Mouse (Mus musculus): ENCODE results near the gene Gm42688. TPM values are rescaled to one million over a fixed set of nuclear protein-coding genes. Genes with fewer than 3 reads are reported as not detected.
"Not testable (repeated sequence)": the region's sequence is repeated elsewhere in the genome, so short reads cannot be mapped to it uniquely, and the experiment has no call there.

Gm42688 gene
- polyA plus RNA-seq, 1 experiment from 2014 or later, result 1.6 TPM

GRCm38 (mm10) chr6:83153485-83153884 is 52.1 kb downstream of the Gm42688 start:
- no peaks in the 10 kb centered on the region for H3K79me2 ChIP-seq (ENCODE audit: inconsistent target)
- H3K4me3 ChIP-seq (ENCODE audit: inconsistent target), result no peak overlapping the region
- no peaks in the 10 kb centered on the region for H3K36me3 ChIP-seq (ENCODE audit: inconsistent target)
- no peak overlapping the region for H3K27ac ChIP-seq
- 79% methylated on average over 5 of the region's 5 CpGs for WGBS (ENCODE audit: missing documents)

- H3K4me3 ChIP-seq (ENCODE audit: inconsistent target), result peak overlapping the region; percentile 45
- WGBS (ENCODE audit: missing documents), result 16% methylated on average over 20 of the region's 23 CpGs
- H3K36me3 ChIP-seq (ENCODE audit: inconsistent target), result no peaks in the 10 kb centered on the region
- H3K79me2 ChIP-seq (ENCODE audit: inconsistent target), result no peaks in the 10 kb centered on the region
- H3K27ac ChIP-seq, result no peak overlapping the region
Measured at GRCm38 (mm10) chr6:83155552-83156238, 54.3 kb downstream of the Gm42688 start.

- H3K4me3 ChIP-seq (ENCODE audit: inconsistent target), result peak within 1 kb of the TSS; percentile 45
- no peak within 1 kb of the TSS for H3K27ac ChIP-seq
- WGBS (ENCODE audit: missing documents), result 3% methylated on average over 32 of the region's 32 CpGs
- H3K79me2 ChIP-seq (ENCODE audit: inconsistent target), result no peaks in the 10 kb centered on the region
- no peaks in the 10 kb centered on the region for H3K36me3 ChIP-seq (ENCODE audit: inconsistent target)
Measured at GRCm38 (mm10) chr6:83156259-83156684, 54.9 kb downstream of the Gm42688 start, which contains the start of the genes Wdr54 and 1700003E16Rik. Wdr54 (minus strand) TSS chr6:83156397. 1700003E16Rik (plus strand) TSS chr6:83156404.

GRCm38 (mm10) chr6:83159456-83159855 is 58.0 kb downstream of the Gm42688 start:
- not testable (repeated sequence) for H3K4me3 ChIP-seq (ENCODE audit: inconsistent target); H3K79me2 ChIP-seq (ENCODE audit: inconsistent target)

More at GRCm38 (mm10) chr6:83159456-83159855, 58.0 kb downstream of the Gm42688 start:
- not testable (repeated sequence) for H3K36me3 ChIP-seq (ENCODE audit: inconsistent target); H3K27ac ChIP-seq
- 10% methylated on average over 3 of the region's 3 CpGs for WGBS (ENCODE audit: missing documents)

Other genes starting within 250 kb of the Gm42688 start
- not detected in 3 replicates for gene Sema4f, start 161.8 kb upstream of the Gm42688 start, polyA plus RNA-seq (2018)
- gene M1ap, start 154.7 kb upstream of the Gm42688 start, polyA plus RNA-seq (2018), result 1.2 to 2.1 TPM (median 1.8 TPM) in 3 replicates
- 30.0 to 70.8 TPM (median 64.9 TPM) in 3 replicates for gene Dok1, start 68.1 kb upstream of the Gm42688 start, polyA plus RNA-seq (2018)
- gene Loxl3, start 67.4 kb upstream of the Gm42688 start, polyA plus RNA-seq (2018), result 6.0 to 8.2 TPM (median 7.6 TPM) in 3 replicates
- gene Aup1, start 47.1 kb upstream of the Gm42688 start, polyA plus RNA-seq (2018), result 192 to 272 TPM (median 246 TPM) in 3 replicates
- gene Htra2, start 46.3 kb upstream of the Gm42688 start, polyA plus RNA-seq (2018), result 33.7 to 84.6 TPM (median 58.6 TPM) in 3 replicates
- gene Dqx1, start 43.8 kb upstream of the Gm42688 start, polyA plus RNA-seq (2018), result 0.23 to 0.54 TPM (median 0.51 TPM) in 3 replicates
- gene Tlx2, start 31.3 kb upstream of the Gm42688 start, polyA plus RNA-seq (2018), result not detected in 3 replicates
- gene Pcgf1, start 23.7 kb upstream of the Gm42688 start, polyA plus RNA-seq (2018), result 9.8 to 13.6 TPM (median 11.0 TPM) in 3 replicates
- 0.40 to 1.3 TPM (median 0.66 TPM) in 3 replicates for gene Lbx2, start 15.2 kb upstream of the Gm42688 start, polyA plus RNA-seq (2018)
- gene Ccdc142, start within 50 bp of the Gm42688 start, polyA plus RNA-seq (2018), result 0.99 to 3.0 TPM (median 1.5 TPM) in 3 replicates
- 18.3 to 47.9 TPM (median 27.0 TPM) in 3 replicates for gene Mrpl53, start 7.4 kb downstream of the Gm42688 start, polyA plus RNA-seq (2018)
- 8.4 to 31.8 TPM (median 16.2 TPM) in 3 replicates for gene Mogs, start 13.9 kb downstream of the Gm42688 start, polyA plus RNA-seq (2018)
- 13.1 to 20.6 TPM (median 14.1 TPM) in 3 replicates for gene Wbp1, start 19.9 kb downstream of the Gm42688 start, polyA plus RNA-seq (2018)
- gene Ino80b, start 23.8 kb downstream of the Gm42688 start, polyA plus RNA-seq (2018), result 16.6 to 24.5 TPM (median 22.9 TPM) in 3 replicates
- gene Rtkn, start 33.8 kb downstream of the Gm42688 start, polyA plus RNA-seq (2018), result 1.3 to 2.1 TPM (median 1.4 TPM) in 3 replicates
- gene Wdr54, start 54.8 kb downstream of the Gm42688 start, polyA plus RNA-seq (2018), result 0.30 to 1.1 TPM (median 0.42 TPM) in 3 replicates
- 0.19 TPM in 1 of 3 replicates, not detected in the others for gene 1700003E16Rik, start 54.8 kb downstream of the Gm42688 start, polyA plus RNA-seq (2018)
- 61.5 to 68.3 TPM (median 66.2 TPM) in 3 replicates for gene Dctn1, start 64.3 kb downstream of the Gm42688 start, polyA plus RNA-seq (2018)
- gene Slc4a5, start 118.2 kb downstream of the Gm42688 start, polyA plus RNA-seq (2018), result not detected in 3 replicates
- gene Mthfd2, start 224.3 kb downstream of the Gm42688 start, polyA plus RNA-seq (2018), result 5.4 to 17.7 TPM (median 8.3 TPM) in 3 replicates
- 82.5 to 141 TPM (median 132 TPM) in 3 replicates for gene Mob1a, start 224.4 kb downstream of the Gm42688 start, polyA plus RNA-seq (2018)
- gene Bola3, start 247.5 kb downstream of the Gm42688 start, polyA plus RNA-seq (2018), result 21.1 to 56.8 TPM (median 50.5 TPM) in 3 replicates